16 mouse cellular contexts compared by ENCODE assay signal in the genomic region with DNA sequence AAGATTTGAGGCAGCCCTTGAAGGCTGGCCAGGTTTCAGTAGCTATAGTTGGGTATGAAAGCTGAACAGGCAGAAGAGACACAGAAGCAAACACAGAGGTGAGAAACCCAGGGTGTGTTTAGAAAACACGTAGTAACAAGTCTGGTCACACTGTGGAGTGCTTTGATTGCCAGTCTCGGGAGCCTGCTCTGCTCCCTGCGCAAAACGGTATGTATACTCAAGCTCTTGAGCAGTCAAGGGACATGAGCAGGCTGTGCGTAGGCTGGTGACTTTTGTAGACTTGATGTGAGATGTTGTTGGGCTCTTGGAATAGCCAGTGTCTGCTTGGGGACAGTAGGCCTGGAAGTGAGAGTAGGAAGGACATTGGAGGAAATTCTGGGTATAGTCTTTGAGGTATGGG. TPM values are rescaled to one million over a fixed set of nuclear protein-coding genes. Genes with fewer than 3 reads are reported as not detected.
DNase-seq lines count a peak whose midpoint lies in the region; ATAC-seq lines count a peak whose summit lies in the region.
"Had no signal": no experiment of that assay in that cellular context is flagged by ENCODE, and none has a peak within 500 bp of the region (broad histone marks: within the 10 kb centered on the region; RNA-seq: fewer than 3 reads in every experiment).

No protein-coding gene starts in this region.

- DNase-seq in left cerebral cortex, adult 9 months (ENCODE audit: low spot score in 2 of 2), result peak; percentile 20 to 35
- no peak for DNase-seq in left cerebral cortex, adult 11 months (ENCODE audit: low spot score)
- peak; percentile 25 to 34 for DNase-seq in right cerebral cortex, adult 2 months (ENCODE audit: low spot score in 2 of 2)
- no peak for DNase-seq in right cerebral cortex, postnatal 25 days
- peak; percentile 19 to 58 for DNase-seq in frontal cortex, postnatal 36 days (ENCODE audit: low spot score in 2 of 2)
- DNase-seq: adrenal gland, adult 2 months; adrenal gland, postnatal 25 days; cerebellum, adult 2 months; cerebellum, postnatal 10 days; gastrocnemius, postnatal 10 days; heart, adult 18-20 months; heart, postnatal 10 days; heart, postnatal 4 days had no signal

- ATAC-seq in erythroblast, adult 5-6 weeks (replicated peaks; ENCODE audit: low FRiP score, poor library complexity, severe bottlenecking), result no peak
- ATAC-seq: forebrain, embryonic 16.5 days; hindbrain, embryonic 16.5 days had no signal

RNA-seq across cellular contexts. Expression of a gene that starts 30.3 kb away (rescaled TPM):
- total RNA-seq in erythroblast, adult 5-6 weeks (2015; ENCODE audit: low replicate concordance), result 14.0 and 15.0 TPM in 2 replicates
- total RNA-seq in erythroblast, adult 5-6 weeks (2017; ENCODE audit: low replicate concordance), result 13.2 and 22.7 TPM in 2 replicates

Comparison
In these comparisons a context has a peak if more than half of its experiments do, and no peak if none do; other contexts are left out.
1. DNase-seq: peak in left cerebral cortex, adult 9 months (2 of 2), right cerebral cortex, adult 2 months (2 of 2) and frontal cortex, postnatal 36 days (2 of 2); none in left cerebral cortex, adult 11 months (single experiment) and right cerebral cortex, postnatal 25 days (single experiment).